In genomic region chr5:101825111-101825911, GRCm38 (mm10) we compare ENCODE assay signal across 7 mouse cellular contexts.
DNase-seq lines count a peak whose midpoint lies in the region; TF ChIP-seq lines count a peak whose summit lies in the region.

No protein-coding gene starts in this region.

- H3K4me1 ChIP-seq in embryonic fibroblast, embryonic 13.5 days (ENCODE audit: control insufficient read depth, insufficient read depth, low read length): no peaks in the 10 kb centered on the region

- peak overlapping the region; percentile 71 for H3K27ac ChIP-seq in left cerebral cortex, adult 2 months
- H3K27ac ChIP-seq in embryonic fibroblast, embryonic 13.5 days (ENCODE audit: insufficient read depth, low read length): peak overlapping the region; percentile 69

- TF ChIP-seq CTCF in left cerebral cortex, adult 2 months (IDR thresholded peaks at IDR 0.05): no peak
- no peak for TF ChIP-seq CTCF in brain, embryonic 14.5 days (IDR thresholded peaks at IDR 0.05; ENCODE audit: borderline replicate concordance, extremely low read depth, insufficient read depth, insufficient read length)
- TF ChIP-seq CTCF in embryonic fibroblast, embryonic 13.5 days (IDR thresholded peaks at IDR 0.05; ENCODE audit: borderline replicate concordance, insufficient read depth, low read length): no peak

- TF ChIP-seq POLR2A in brain, embryonic 14.5 days (IDR thresholded peaks at IDR 0.05; ENCODE audit: borderline replicate concordance, extremely low read depth, insufficient read depth, insufficient read length, poor library complexity, severe bottlenecking): no peak
- no peak for TF ChIP-seq POLR2A in embryonic fibroblast, embryonic 13.5 days (IDR thresholded peaks at IDR 0.05; ENCODE audit: low read depth, low read length)

- no peak for DNase-seq in left cerebral cortex, adult 2 months (ENCODE audit: extremely low spot score in 1 of 2, low spot score in 2 of 2)
- DNase-seq in left cerebral cortex, postnatal 10 days (ENCODE audit: extremely low spot score in 1 of 2, low spot score in 2 of 2): no peak
- DNase-seq in brain, embryonic 14.5 days (ENCODE audit: low read depth): peak; percentile 50
- DNase-seq in mesoderm, embryonic 11.5 days (ENCODE audit: low read depth, low spot score): peak; percentile 30
- DNase-seq in testis, postnatal 10 days (ENCODE audit: low spot score): no peak
- no peak for DNase-seq in T-cell, adult 2 months (ENCODE audit: low spot score)

- no peak overlapping the region for H3K4me3 ChIP-seq in left cerebral cortex, adult 2 months
- no peak overlapping the region for H3K4me3 ChIP-seq in embryonic fibroblast, embryonic 13.5 days (ENCODE audit: insufficient read depth, low read length)

- intact Hi-C loops in left cerebral cortex, adult 2 months (cut with DNase I): no loop called here
- intact Hi-C loops in left cerebral cortex, postnatal 10 days (cut with DNase I): loop anchor here (5.0 kb wide), 1 partner anchor 58 kb away; the partner anchor contains the start of gene Cds1

Comparison
In these comparisons a context has a peak if more than half of its experiments do, and no peak if none do; other contexts are left out.
1. DNase-seq: peak in brain, embryonic 14.5 days (single experiment) and mesoderm, embryonic 11.5 days (single experiment); none in left cerebral cortex, adult 2 months (0 of 2), left cerebral cortex, postnatal 10 days (0 of 2), testis, postnatal 10 days (single experiment) and T-cell, adult 2 months (single experiment).